Mouse (Mus musculus) limb, embryonic 14.5 days (tissue): ENCODE data around the gene Arid1a. TPM values are rescaled to one million over a fixed set of nuclear protein-coding genes. Genes with fewer than 3 reads are reported as not detected.
A peak's percentile ranks its signal among the peaks of the same experiment; 100 is the strongest.

ENCODE experiments used
- ATAC-seq: fragments of 200-750 bp; cut with Nextera tagmentation; 2 replicates; pipeline ENCODE4 v1.8.0; 2017; ENCODE audit warnings: low read depth, moderate number of reproducible peaks, moderate TSS enrichment; ENCODE audit not compliant: low FRiP score
- DNase-seq: peaks from one replicate; pipeline ENCODE4 v3.0.0-alpha.2; 2015; ENCODE audit warnings: low spot score
- H3K27ac ChIP-seq: fragments of 300-500 bp; sonication (generic); replicated peaks from 2 replicates; pipeline ENCODE4 v1.5.1; 2014; ENCODE audit warnings: low read depth, mild to moderate bottlenecking, low read length, moderate library complexity, mixed read lengths
- H3K27me3 ChIP-seq: fragments of 300-500 bp; sonication (generic); 2 replicates; pipeline ENCODE4 v1.6.1; 2014; ENCODE audit warnings: low read length, mixed read lengths; ENCODE audit not compliant: control insufficient read depth, insufficient read depth
- H3K36me3 ChIP-seq: fragments of 300-500 bp; sonication (generic); 2 replicates; pipeline ENCODE4 v1.6.1; 2014; ENCODE audit warnings: mild to moderate bottlenecking, low read length, moderate library complexity, mixed read lengths; ENCODE audit not compliant: control insufficient read depth, insufficient read depth
- H3K4me1 ChIP-seq: fragments of 300-500 bp; sonication (generic); 2 replicates; pipeline ENCODE4 v1.6.1; 2014; ENCODE audit warnings: antibody characterized with exemption, low read length, mixed read lengths; ENCODE audit not compliant: control insufficient read depth, insufficient read depth
- H3K4me2 ChIP-seq: fragments of 300-500 bp; sonication (generic); replicated peaks from 2 replicates; pipeline ENCODE4 v1.6.1; 2014; ENCODE audit warnings: low read depth, mild to moderate bottlenecking, low read length, moderate library complexity; ENCODE audit not compliant: severe bottlenecking
- H3K4me3 ChIP-seq: fragments of 300-500 bp; sonication (generic); replicated peaks from 2 replicates; pipeline ENCODE4 v1.5.1; 2014; ENCODE audit warnings: low read length
- H3K9ac ChIP-seq: fragments of 300-500 bp; sonication (generic); 2 replicates; pipeline ENCODE4 v1.6.1; 2014; ENCODE audit warnings: mild to moderate bottlenecking, low read depth, low read length, moderate library complexity; ENCODE audit not compliant: severe bottlenecking
- H3K9me3 ChIP-seq: fragments of 300-500 bp; sonication (generic); 2 replicates; pipeline ENCODE4 v1.6.1; 2016; ENCODE audit warnings: low read length; ENCODE audit not compliant: control insufficient read depth
- POLR2A ChIP-seq: fragments of 200-500 bp; IDR thresholded peaks from 2 replicates; pipeline ENCODE4 v1.8.0; 2012; ENCODE audit warnings: inconsistent platforms, mild to moderate bottlenecking, moderate library complexity, borderline replicate concordance; ENCODE audit not compliant: insufficient read depth, insufficient read length; ENCODE audit errors: extremely low read depth
- WGBS: fragments of 180-500 bp; shearing (Covaris S2); extraction: QIAGEN DNeasy Blood & Tissue Kit; methylation state at CpG from one replicate; pipeline ENCODE4 v1.1.7; 2014; 5-methylcytosine and 5-hydroxymethylcytosine counted together
- polyA plus RNA-seq, 2 experiments: library from polyadenylated mRNA; depleted of rRNA in 1 of 2; stranded (reverse) in 1 of 2; unstranded in 1 of 2; fragments of >200 nt; fragmentation: Nextera tagmentation in 1 of 2; extraction: Ambion mirVana in 1 of 2; gene quantifications; 2 replicates each; pipeline versions ENCODE4 v1.2.1 to v1.2.3; 2012 to 2014

Gene Arid1a
- polyA plus RNA-seq, 2 experiments: 33.3 to 70.8 TPM

DNA sequence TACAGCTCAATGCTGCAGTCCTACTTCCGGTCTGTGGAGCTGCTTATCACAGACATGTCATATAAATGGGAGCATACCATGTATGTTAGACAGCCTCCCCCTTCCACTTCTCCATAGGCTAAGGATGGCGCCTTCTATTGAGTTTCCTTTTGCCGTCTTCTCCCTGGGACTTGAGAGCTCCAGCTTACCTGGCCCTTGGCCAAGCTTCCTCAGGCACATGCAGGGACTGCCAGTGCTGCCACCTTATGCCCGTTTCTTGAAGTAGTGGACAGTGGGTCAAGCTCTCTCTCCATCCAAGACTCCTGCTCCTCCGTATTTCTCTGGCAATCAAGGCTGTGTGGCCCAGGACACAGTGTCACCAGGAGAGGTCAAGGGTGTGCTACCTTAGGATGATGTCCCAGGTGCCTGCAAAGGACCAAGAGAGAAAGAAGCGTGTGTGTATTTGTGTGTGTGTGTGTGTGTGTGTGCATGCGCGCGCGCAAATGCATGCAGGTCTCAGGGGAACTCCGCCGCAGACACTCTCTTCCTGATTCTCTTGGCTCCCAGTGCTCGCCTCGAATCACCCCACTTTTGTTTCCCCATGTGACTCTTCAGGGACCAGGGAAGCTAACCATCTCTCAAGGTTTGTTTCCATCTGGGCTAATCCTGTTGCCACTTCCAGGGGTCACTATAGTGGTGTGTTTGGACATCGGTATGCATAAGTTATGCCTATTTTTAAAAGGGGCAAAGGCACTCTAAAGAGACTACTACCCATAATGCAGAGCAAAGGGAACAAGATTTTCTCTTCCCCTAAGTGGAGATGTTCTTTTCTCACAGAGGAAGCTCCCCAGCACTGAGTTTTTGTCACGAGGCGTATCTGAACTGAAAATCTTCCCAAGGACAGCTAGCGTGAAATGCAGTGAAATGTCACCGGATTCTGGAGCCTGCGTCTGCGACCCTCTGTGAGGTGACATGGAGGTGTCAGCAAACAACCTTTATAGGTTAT is 18.3 kb upstream of the Arid1a start:
- Histone ChIP-seq H3K4me2 (no peak overlapping the region), H3K4me1 (no peaks in the 10 kb centered on the region), H3K36me3 (no peaks in the 10 kb centered on the region), H3K9me3 (no peaks in the 10 kb centered on the region), H3K9ac (no peak overlapping the region), H3K27me3 (no peaks in the 10 kb centered on the region), H3K4me3 (no peak overlapping the region), H3K27ac (no peak overlapping the region)
- WGBS: 83% methylated on average over 21 of the region's 21 CpGs
- ATAC-seq (no peak), DNase-seq (peak; percentile 33)
- no peak for TF ChIP-seq POLR2A

DNA sequence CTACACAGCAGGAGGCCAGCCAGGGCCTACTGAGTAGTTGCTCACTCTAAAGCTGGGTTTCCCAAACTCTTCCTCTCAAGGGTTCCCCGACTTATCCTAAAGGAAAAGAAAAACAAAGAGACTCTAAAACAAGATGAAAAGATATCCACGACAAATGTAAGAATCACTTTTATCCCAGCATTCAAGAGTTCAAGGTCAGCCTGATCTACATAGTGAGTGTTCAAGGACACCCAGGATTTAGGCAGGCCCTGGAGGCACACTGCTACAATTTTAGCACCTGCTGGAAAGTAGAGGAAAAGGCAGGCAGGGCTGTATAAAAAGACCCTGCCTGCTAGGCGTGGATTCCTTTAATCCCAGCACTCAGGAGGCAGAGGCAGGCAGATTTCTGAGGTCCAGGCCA is 12.6 kb upstream of the Arid1a start:
- ATAC-seq: no peak
- no peaks in the 10 kb centered on the region for H3K36me3 ChIP-seq
- WGBS: 68% methylated on average over 3 of the region's 3 CpGs
- H3K9me3 ChIP-seq: no peaks in the 10 kb centered on the region
- no peak overlapping the region for H3K9ac ChIP-seq
- no peaks in the 10 kb centered on the region for H3K4me1 ChIP-seq
- H3K27ac ChIP-seq: no peak overlapping the region
- H3K4me2 ChIP-seq: no peak overlapping the region
- H3K4me3 ChIP-seq: no peak overlapping the region
- no peaks in the 10 kb centered on the region for H3K27me3 ChIP-seq
- DNase-seq: no peak
- TF ChIP-seq POLR2A: no peak

- no peak for ATAC-seq
- H3K27me3 ChIP-seq: no peaks in the 10 kb centered on the region
- H3K27ac ChIP-seq: no peak overlapping the region
- H3K4me3 ChIP-seq: no peak overlapping the region
- H3K36me3 ChIP-seq: no peaks in the 10 kb centered on the region
- no peaks in the 10 kb centered on the region for H3K4me1 ChIP-seq
- no peak for DNase-seq
- 71% methylated on average over 6 of the region's 6 CpGs for WGBS
- no peaks in the 10 kb centered on the region for H3K9me3 ChIP-seq
- no peak for TF ChIP-seq POLR2A
- H3K4me2 ChIP-seq: no peak overlapping the region
- H3K9ac ChIP-seq: no peak overlapping the region
These were observed 6.5 kb upstream of the Arid1a start for GRCm38 (mm10) chr4:133763112-133763511.

DNA sequence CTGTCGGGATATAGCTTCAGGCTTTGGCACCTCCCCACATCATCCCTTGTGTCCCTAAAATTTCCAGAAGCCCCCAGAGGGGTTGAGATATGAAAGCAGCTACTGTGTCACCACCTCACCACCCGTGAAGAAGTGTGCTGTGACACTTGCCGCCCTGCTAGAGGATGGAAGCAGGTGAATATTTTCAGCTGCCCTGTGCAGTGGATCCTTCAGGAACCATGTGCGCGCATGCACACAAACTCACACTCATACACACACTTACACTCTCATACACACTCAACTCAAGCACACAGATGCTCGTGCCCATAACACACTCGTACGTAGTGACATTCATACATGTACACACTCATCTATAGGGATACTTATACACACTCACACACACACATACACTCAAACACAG is 3.1 kb upstream of the Arid1a start:
- Histone ChIP-seq H3K9ac (no peak overlapping the region), H3K27ac (no peak overlapping the region), H3K36me3 (no peaks in the 10 kb centered on the region), H3K4me3 (no peak overlapping the region), H3K4me1 (peaks cover 16% of the 10 kb centered on the region), H3K27me3 (no peaks in the 10 kb centered on the region), H3K4me2 (no peak overlapping the region), H3K9me3 (no peaks in the 10 kb centered on the region)
- ATAC-seq (no peak), DNase-seq (no peak)
- TF ChIP-seq POLR2A: no peak
- WGBS: 88% methylated on average over 8 of the region's 8 CpGs

- TF ChIP-seq POLR2A: peak; percentile 91; the same call in 1 of the 2 replicates
- DNase-seq (peak; percentile 94), ATAC-seq (peak; percentile 32)
- H3K27me3 ChIP-seq: no peaks in the 10 kb centered on the region
- H3K4me1 ChIP-seq: peaks cover 18% of the 10 kb centered on the region
- under 1% methylated on average over 38 of the region's 38 CpGs for WGBS
- peak overlapping the region; percentile 78 for H3K9ac ChIP-seq
- no peaks in the 10 kb centered on the region for H3K36me3 ChIP-seq
- no peaks in the 10 kb centered on the region for H3K9me3 ChIP-seq
- H3K4me2 ChIP-seq: peak overlapping the region; percentile 91
- peak overlapping the region; percentile 100 for H3K4me3 ChIP-seq
- peak overlapping the region; percentile 100 for H3K27ac ChIP-seq
These were observed 783 bp upstream of the Arid1a start for GRCm38 (mm10) chr4:133757269-133757835.
